Mouse (Mus musculus): ENCODE results near the gene Ptchd1. TPM values are rescaled to one million over a fixed set of nuclear protein-coding genes. Genes with fewer than 3 reads are reported as not detected.

Ptchd1 gene
- total RNA-seq, 1 experiment from 2014 or later: 1.1 TPM

Other genes starting within 250 kb of the Ptchd1 start
- gene Gm15155, start 927 bp upstream of the Ptchd1 start, total RNA-seq (2017): not detected in 3 replicates